Mouse (Mus musculus) left cerebral cortex, adult 2 months (tissue): ENCODE results near the gene Ush1g. TPM values are rescaled to one million over a fixed set of nuclear protein-coding genes. Genes with fewer than 3 reads are reported as not detected.
A peak's percentile ranks its signal among the peaks of the same experiment; 100 is the strongest.

Experiments
- DNase-seq, 2 experiments: peaks; one replicate each; pipeline ENCODE4 v3.0.0; 2021 to 2022; ENCODE audit warnings: low spot score in 2 of 2, mixed read lengths in 1 of 2; ENCODE audit errors: extremely low spot score in 1 of 2
- H3K27ac ChIP-seq: fragments of 200-600 bp; 2 replicates; pipeline ENCODE4 v1.8.1; 2022
- H3K4me3 ChIP-seq: fragments of 200-600 bp; 2 replicates; pipeline ENCODE4 v1.8.1; 2022
- CTCF ChIP-seq: fragments of 200-600 bp; IDR thresholded peaks from 2 replicates; pipeline ENCODE4 v1.8.1; 2022; ENCODE audit warnings: antibody characterized with exemption, mild to moderate bottlenecking, moderate library complexity
- intact Hi-C: fragments of 180-260 bp; cut with DNase I; formaldehyde crosslinking; loops from one replicate; pipeline ENCODE4 v1.15.1; 2025
- total RNA-seq, 2 experiments: library from RNA; stranded (reverse); gene quantifications; 2 replicates each; pipeline ENCODE4 v1.2.3; 2021

Gene Ush1g
- total RNA-seq, 2 experiments from 2014 or later, result 0.36 to 0.44 TPM

- H3K27ac ChIP-seq, result no peak overlapping the region
- intact Hi-C loops, result no loop called here
- no peak overlapping the region for H3K4me3 ChIP-seq
- DNase-seq, result no peak
- TF ChIP-seq CTCF, result no peak
Observed at GRCm38 (mm10) chr11:115274178-115274577, 47.7 kb downstream of the Ush1g start.

GRCm38 (mm10) chr11:115273735-115274134, 48.1 kb downstream of the Ush1g start:
- no peak for DNase-seq
- Histone ChIP-seq H3K4me3 (no peak overlapping the region), H3K27ac (no peak overlapping the region)
- intact Hi-C loops, result no loop called here
- no peak for TF ChIP-seq CTCF

- no peak for DNase-seq
- no peak overlapping the region for H3K4me3 ChIP-seq
- intact Hi-C loops, result no loop called here
- no peak for TF ChIP-seq CTCF
- H3K27ac ChIP-seq, result no peak overlapping the region
Observed at GRCm38 (mm10) chr11:115272894-115273498, 48.8 kb downstream of the Ush1g start.

- no peak for DNase-seq
- TF ChIP-seq CTCF, result no peak
- Histone ChIP-seq H3K27ac (no peak overlapping the region), H3K4me3 (no peak overlapping the region)
- intact Hi-C loops, result loop anchor here (2.0 kb wide), 2 partner anchors 111 to 189 kb away; no protein-coding TSS in a partner anchor
Observed at GRCm38 (mm10) chr11:115271481-115271880, 50.4 kb downstream of the Ush1g start.

- intact Hi-C loops, result loop anchor here (2.0 kb wide), 2 partner anchors 110 to 188 kb away; no protein-coding TSS in a partner anchor
- no peak for TF ChIP-seq CTCF
- no peak overlapping the region for H3K4me3 ChIP-seq
Observed at GRCm38 (mm10) chr11:115271052-115271451, 50.8 kb downstream of the Ush1g start.

GRCm38 (mm10) chr11:115270148-115270861, 51.5 kb downstream of the Ush1g start:
- H3K27ac ChIP-seq, result no peak overlapping the region
- DNase-seq, result peak; percentile 82 to 85
- no peak overlapping the region for H3K4me3 ChIP-seq
- intact Hi-C loops, result loop anchor here (1.0 to 2.0 kb wide), 3 partner anchors 68 to 188 kb away; no protein-coding TSS in a partner anchor
- TF ChIP-seq CTCF, result peak; percentile 95

More at GRCm38 (mm10) chr11:115271052-115271451, 50.8 kb downstream of the Ush1g start:
- DNase-seq, result no peak
- H3K27ac ChIP-seq, result no peak overlapping the region

- TF ChIP-seq CTCF, result no peak
- Histone ChIP-seq H3K27ac (no peak overlapping the region), H3K4me3 (no peak overlapping the region)
- intact Hi-C loops, result loop anchor here (1.0 to 2.0 kb wide), 3 partner anchors 67 to 187 kb away; no protein-coding TSS in a partner anchor
- no peak for DNase-seq
Observed at GRCm38 (mm10) chr11:115269330-115270066, 52.3 kb downstream of the Ush1g start.

- no peak for DNase-seq
- H3K4me3 ChIP-seq, result no peak overlapping the region
- intact Hi-C loops, result no loop called here
- H3K27ac ChIP-seq, result no peak overlapping the region
- TF ChIP-seq CTCF, result no peak
Observed at GRCm38 (mm10) chr11:115267958-115268357, 53.9 kb downstream of the Ush1g start.

GRCm38 (mm10) chr11:115267061-115267883, 54.6 kb downstream of the Ush1g start, which contains the start of gene Grin2c:
Gene Grin2c, minus strand, starts transcription at chr11:115267243.
- Histone ChIP-seq H3K4me3 (peak within 1 kb of the TSS; percentile 37), H3K27ac (peak within 1 kb of the TSS; percentile 59)
- TF ChIP-seq CTCF, result no peak
- intact Hi-C loops, result no loop called here
- no peak for DNase-seq

- no peak for DNase-seq
- TF ChIP-seq CTCF, result no peak
- intact Hi-C loops, result no loop called here
- H3K27ac ChIP-seq, result peak overlapping the region; percentile 59; the same call in 1 of the 2 replicates
- H3K4me3 ChIP-seq, result peak overlapping the region; percentile 37
Observed at GRCm38 (mm10) chr11:115266400-115266778, 55.5 kb downstream of the Ush1g start.

GRCm38 (mm10) chr11:115265771-115266399, 56.0 kb downstream of the Ush1g start:
- DNase-seq, result no peak
- intact Hi-C loops, result no loop called here
- Histone ChIP-seq H3K27ac (peak overlapping the region; percentile 59), H3K4me3 (peak overlapping the region; percentile 37)
- no peak for TF ChIP-seq CTCF

Other genes starting within 250 kb of the Ush1g start
- gene Rab37, start 230.6 kb downstream of the Ush1g start, total RNA-seq, result 1 to 10 TPM; 1.8 to 2.4 TPM
- under 1 TPM in 1 of 2 experiments, not detected in 1; 0.58 TPM for gene Cd300lf, start 188.0 kb downstream of the Ush1g start, total RNA-seq
- 10 to 100 TPM; 68.8 to 75.2 TPM for gene Slc9a3r1, start 158.7 kb downstream of the Ush1g start, total RNA-seq
- gene Tmem104, start 134.6 kb downstream of the Ush1g start, total RNA-seq, result 10 to 100 TPM; 16.2 to 16.8 TPM
- gene Nat9, start 134.2 kb downstream of the Ush1g start, total RNA-seq, result 10 to 100 TPM; 23.1 to 25.6 TPM
- gene Grin2c, start 54.8 kb downstream of the Ush1g start, total RNA-seq, result 10 to 100 TPM; 37.4 to 40.0 TPM
- gene Fdxr, start 45.0 kb downstream of the Ush1g start, total RNA-seq, result 10 to 100 TPM; 15.9 to 17.9 TPM
- gene Fads6, start 24.4 kb downstream of the Ush1g start, total RNA-seq, result 10 to 100 TPM; 11.4 to 13.5 TPM
- 1 to 10 TPM; 1.4 to 2.7 TPM for gene Otop2, start 14.9 kb downstream of the Ush1g start, total RNA-seq
- not detected for gene Otop3, start 12.7 kb upstream of the Ush1g start, total RNA-seq
- 100 to 1,000 TPM; 117 to 121 TPM for gene Hid1, start 45.7 kb upstream of the Ush1g start, total RNA-seq
- 10 to 100 TPM; 25.0 to 26.4 TPM for gene Cdr2l, start 59.9 kb upstream of the Ush1g start, total RNA-seq
- gene Mrpl58, start 81.7 kb upstream of the Ush1g start, total RNA-seq, result 100 to 1,000 TPM; 113 to 118 TPM
- gene Atp5h, start 97.9 kb upstream of the Ush1g start, total RNA-seq, result 100 to 1,000 TPM; 436 to 465 TPM
- 10 to 100 TPM; 72.4 to 76.2 TPM for gene Kctd2, start 98.1 kb upstream of the Ush1g start, total RNA-seq
- gene Trim80, start 118.5 kb upstream of the Ush1g start, total RNA-seq, result under 1 TPM in 1 of 2 experiments, not detected in 1; 0.16 TPM
- gene Slc16a5, start 140.4 kb upstream of the Ush1g start, total RNA-seq, result not detected
- gene Armc7, start 153.6 kb upstream of the Ush1g start, total RNA-seq, result 10 to 100 TPM; 11.9 to 18.0 TPM
- gene Nt5c, start 169.8 kb upstream of the Ush1g start, total RNA-seq, result 10 to 100 TPM; 57.6 to 67.2 TPM
- gene Jpt1, start 192.3 kb upstream of the Ush1g start, total RNA-seq, result 100 to 1,000 TPM; 158 to 161 TPM
- 100 to 1,000 TPM; 274 TPM for gene Sumo2, start 214.2 kb upstream of the Ush1g start, total RNA-seq
- 10 to 100 TPM; 48.3 to 52.7 TPM for gene Nup85, start 242.4 kb upstream of the Ush1g start, total RNA-seq